Mouse (Mus musculus): Measurements from ENCODE around the gene Trim42. TPM values are rescaled to one million over a fixed set of nuclear protein-coding genes. Genes with fewer than 3 reads are reported as not detected.

The Trim42 gene
- polyA plus RNA-seq, 1 experiment from 2014 or later: not detected

GRCm38 (mm10) chr9:97315421-97316055, 54.2 kb downstream of the Trim42 start:
- Histone ChIP-seq H3K27me3 (ENCODE audit: control insufficient read depth, insufficient read depth, low read length) (no peaks in the 10 kb centered on the region), H3K27ac (replicated peaks; ENCODE audit: low read depth, low read length) (no peak overlapping the region), H3K9me3 (ENCODE audit: control insufficient read depth, low read length) (no peaks in the 10 kb centered on the region), H3K4me3 (replicated peaks; ENCODE audit: low read depth, low read length) (no peak overlapping the region), H3K4me2 (ENCODE audit: low read length) (no peak overlapping the region), H3K4me1 (ENCODE audit: control insufficient read depth, insufficient read depth, low read length) (no peaks in the 10 kb centered on the region), H3K36me3 (ENCODE audit: control insufficient read depth, insufficient read depth, low read length) (no peaks in the 10 kb centered on the region), H3K9ac (replicated peaks; ENCODE audit: low read length) (no peak overlapping the region)
- peak; percentile 16 for DNase-seq
- 75% methylated on average over 10 of the region's 10 CpGs for WGBS
- no peak for ATAC-seq (ENCODE audit: low FRiP score, low TSS enrichment)

GRCm38 (mm10) chr9:97311614-97312013, 58.1 kb downstream of the Trim42 start:
- Histone ChIP-seq H3K36me3 (ENCODE audit: control insufficient read depth, insufficient read depth, low read length) (no peaks in the 10 kb centered on the region), H3K27ac (replicated peaks; ENCODE audit: low read depth, low read length) (no peak overlapping the region), H3K4me3 (replicated peaks; ENCODE audit: low read depth, low read length) (no peak overlapping the region), H3K9me3 (ENCODE audit: control insufficient read depth, low read length) (no peaks in the 10 kb centered on the region), H3K9ac (replicated peaks; ENCODE audit: low read length) (no peak overlapping the region), H3K4me1 (ENCODE audit: control insufficient read depth, insufficient read depth, low read length) (no peaks in the 10 kb centered on the region), H3K4me2 (ENCODE audit: low read length) (no peak overlapping the region), H3K27me3 (ENCODE audit: control insufficient read depth, insufficient read depth, low read length) (no peaks in the 10 kb centered on the region)
- ATAC-seq (ENCODE audit: low FRiP score, low TSS enrichment) (no peak), DNase-seq (no peak)
- WGBS: 85% methylated on average over 7 of the region's 7 CpGs

- no peak overlapping the region for H3K4me3 ChIP-seq (replicated peaks; ENCODE audit: low read depth, low read length)
- H3K27me3 ChIP-seq (ENCODE audit: control insufficient read depth, insufficient read depth, low read length): no peaks in the 10 kb centered on the region
- DNase-seq: no peak
- WGBS: 90% methylated on average over 7 of the region's 7 CpGs
- H3K27ac ChIP-seq (replicated peaks; ENCODE audit: low read depth, low read length): no peak overlapping the region
- no peaks in the 10 kb centered on the region for H3K4me1 ChIP-seq (ENCODE audit: control insufficient read depth, insufficient read depth, low read length)
- no peak for ATAC-seq (ENCODE audit: low FRiP score, low TSS enrichment)
- no peaks in the 10 kb centered on the region for H3K9me3 ChIP-seq (ENCODE audit: control insufficient read depth, low read length)
- H3K9ac ChIP-seq (replicated peaks; ENCODE audit: low read length): no peak overlapping the region
- H3K36me3 ChIP-seq (ENCODE audit: control insufficient read depth, insufficient read depth, low read length): no peaks in the 10 kb centered on the region
- H3K4me2 ChIP-seq (ENCODE audit: low read length): no peak overlapping the region
Observed at GRCm38 (mm10) chr9:97309509-97310053, 60.2 kb downstream of the Trim42 start.

- no peak for ATAC-seq (ENCODE audit: low FRiP score, low TSS enrichment)
- Histone ChIP-seq H3K4me3 (replicated peaks; ENCODE audit: low read depth, low read length) (no peak overlapping the region), H3K27me3 (ENCODE audit: control insufficient read depth, insufficient read depth, low read length) (no peaks in the 10 kb centered on the region), H3K36me3 (ENCODE audit: control insufficient read depth, insufficient read depth, low read length) (no peaks in the 10 kb centered on the region), H3K9me3 (ENCODE audit: control insufficient read depth, low read length) (no peaks in the 10 kb centered on the region), H3K4me1 (ENCODE audit: control insufficient read depth, insufficient read depth, low read length) (no peaks in the 10 kb centered on the region), H3K4me2 (ENCODE audit: low read length) (no peak overlapping the region), H3K9ac (replicated peaks; ENCODE audit: low read length) (no peak overlapping the region), H3K27ac (replicated peaks; ENCODE audit: low read depth, low read length) (no peak overlapping the region)
- 58% methylated on average over 6 of the region's 6 CpGs for WGBS
- no peak for DNase-seq
Observed at GRCm38 (mm10) chr9:97307705-97308485, 61.9 kb downstream of the Trim42 start.

All from midbrain, embryonic 14.5 days (tissue).